Mouse (Mus musculus): Measurements from ENCODE around the gene Git2.

Git2 gene

GRCm38 (mm10) chr5:114761980-114762379, 13.3 kb downstream of the Git2 start:
- DNase-seq: no peak

- DNase-seq: no peak
These were observed 15.7 kb downstream of the Git2 start for GRCm38 (mm10) chr5:114759536-114760090.

- DNase-seq: peak; percentile 97
These were observed 21.9 kb downstream of the Git2 start for GRCm38 (mm10) chr5:114753384-114753783.

- no peak for DNase-seq
These were observed 22.9 kb downstream of the Git2 start for GRCm38 (mm10) chr5:114752397-114752796.

GRCm38 (mm10) chr5:114750325-114750724, 25.0 kb downstream of the Git2 start:
- no peak for DNase-seq

GRCm38 (mm10) chr5:114747521-114747920, 27.8 kb downstream of the Git2 start:
- DNase-seq: no peak

GRCm38 (mm10) chr5:114746886-114747285, 28.4 kb downstream of the Git2 start:
- DNase-seq: no peak

GRCm38 (mm10) chr5:114745581-114745980, 29.7 kb downstream of the Git2 start:
- DNase-seq: peak; percentile 68

GRCm38 (mm10) chr5:114743697-114744090, 31.6 kb downstream of the Git2 start:
- DNase-seq: no peak

GRCm38 (mm10) chr5:114742998-114743696, 32.2 kb downstream of the Git2 start:
- DNase-seq: peak; percentile 85

- no peak for DNase-seq
These were observed 32.7 kb downstream of the Git2 start for GRCm38 (mm10) chr5:114742572-114742971.

GRCm38 (mm10) chr5:114740595-114740994, 34.7 kb downstream of the Git2 start:
- no peak for DNase-seq

- peak; percentile 73 for DNase-seq
These were observed 36.5 kb downstream of the Git2 start for GRCm38 (mm10) chr5:114738707-114739241.

- peak; percentile 67 for DNase-seq
These were observed 38.0 kb downstream of the Git2 start for GRCm38 (mm10) chr5:114737090-114737887.

GRCm38 (mm10) chr5:114733606-114734005, 41.7 kb downstream of the Git2 start:
- DNase-seq: no peak

- no peak for DNase-seq
These were observed 43.3 kb downstream of the Git2 start for GRCm38 (mm10) chr5:114731969-114732368.

GRCm38 (mm10) chr5:114731498-114731897, 43.8 kb downstream of the Git2 start:
- no peak for DNase-seq

- DNase-seq: no peak
These were observed 45.2 kb downstream of the Git2 start for GRCm38 (mm10) chr5:114730129-114730528.

- DNase-seq: no peak
These were observed 47.2 kb downstream of the Git2 start for GRCm38 (mm10) chr5:114728160-114728559.

GRCm38 (mm10) chr5:114722846-114723245, 52.5 kb downstream of the Git2 start:
- no peak for DNase-seq

- DNase-seq: no peak
These were observed 53.3 kb downstream of the Git2 start for GRCm38 (mm10) chr5:114721969-114722368.

- DNase-seq: no peak
These were observed 54.5 kb downstream of the Git2 start for GRCm38 (mm10) chr5:114720784-114721183.

- peak; percentile 76 for DNase-seq
These were observed 55.4 kb downstream of the Git2 start for GRCm38 (mm10) chr5:114719928-114720270.
